In the genomic region with DNA sequence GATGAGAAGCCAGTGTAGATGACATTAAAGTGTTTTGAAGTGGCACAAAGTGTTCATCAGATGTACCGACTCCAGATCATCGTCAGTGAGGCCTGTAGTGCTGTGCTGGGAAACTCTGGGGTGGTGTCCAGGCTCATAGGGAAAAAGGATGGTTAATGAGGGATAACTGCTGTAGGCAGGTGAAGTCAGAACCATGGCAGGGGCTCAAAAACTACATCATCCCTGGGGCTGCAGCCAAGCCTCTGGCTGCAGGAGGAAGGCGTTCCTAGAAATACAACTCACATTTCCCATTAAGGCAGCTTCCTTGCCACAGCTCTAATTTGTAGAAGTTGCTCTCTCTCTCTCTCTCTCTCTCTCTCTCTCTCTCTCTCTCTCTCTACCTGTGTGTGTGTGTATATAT, we compare ENCODE assay signal across 10 mouse cellular contexts. TPM values are rescaled to one million over a fixed set of nuclear protein-coding genes. Genes with fewer than 3 reads are reported as not detected.
A peak's percentile ranks its signal among the peaks of the same experiment; 100 is the strongest.
DNase-seq lines count a peak whose midpoint lies in the region; ATAC-seq lines count a peak whose summit lies in the region.
"Had no signal": no experiment of that assay in that cellular context is flagged by ENCODE, and none has a peak within 500 bp of the region (broad histone marks: within the 10 kb centered on the region; RNA-seq: fewer than 3 reads in every experiment).

No protein-coding gene starts in this region.

- intact Hi-C loops in heart, postnatal 36 days (cut with DNase I) = loop anchor here (10.0 kb wide), 1 partner anchor 364 kb away; no protein-coding TSS in a partner anchor

- H3K9ac ChIP-seq in forebrain, embryonic 14.5 days (ENCODE audit: low read length) = no peak overlapping the region

- 0 out of 2 replicates have a peak, but pooled peaks have one; percentile 40 for ATAC-seq in forebrain, embryonic 14.5 days
- ATAC-seq in erythroid progenitor cell, adult 5-6 weeks (replicated peaks; ENCODE audit: low FRiP score, poor library complexity, severe bottlenecking) = no peak

- H3K4me1 ChIP-seq in forebrain, embryonic 14.5 days (ENCODE audit: control insufficient read depth, insufficient read depth, low read length) = no peaks in the 10 kb centered on the region
- no peaks in the 10 kb centered on the region for H3K4me1 ChIP-seq in forebrain, embryonic 10.5 days

- peak; percentile 74 for DNase-seq in forebrain, embryonic 14.5 days (ENCODE audit: low spot score)
- DNase-seq in forebrain, embryonic 10.5 days (ENCODE audit: extremely low spot score, low spot score) = no peak
- DNase-seq in 3T3-L1 (ENCODE audit: low read depth, low spot score) = peak; percentile 64
- DNase-seq in cerebellum, adult 8-10 months = peak; percentile 66
- DNase-seq in heart, postnatal 36 days = peak; percentile 42
- no peak for DNase-seq in embryo, embryonic 10.5 days (ENCODE audit: low spot score)
- DNase-seq in spleen, postnatal 4 days (ENCODE audit: low spot score in 2 of 2) = no peak

- 47% methylated on average over 3 of the region's 3 CpGs for WGBS in forebrain, embryonic 14.5 days
- 90% methylated on average over 3 of the region's 3 CpGs for WGBS in forebrain, embryonic 10.5 days

- H3K27ac ChIP-seq in forebrain, embryonic 14.5 days (ENCODE audit: low read depth, low read length) = no peak overlapping the region
- H3K27ac ChIP-seq in forebrain, embryonic 10.5 days = no peak overlapping the region

- no peak overlapping the region for H3K4me3 ChIP-seq in forebrain, embryonic 14.5 days (ENCODE audit: low read depth, low read length)
- H3K4me3 ChIP-seq in forebrain, embryonic 10.5 days = no peak overlapping the region
- H3K4me3 ChIP-seq: megakaryocyte, embryonic 14.5 days had no signal

- H3K4me2 ChIP-seq in forebrain, embryonic 14.5 days (ENCODE audit: low read length) = no peak overlapping the region

- no peaks in the 10 kb centered on the region for H3K27me3 ChIP-seq in forebrain, embryonic 14.5 days (replicated peaks; ENCODE audit: control insufficient read depth, insufficient read depth, low read length)
- H3K27me3 ChIP-seq in forebrain, embryonic 10.5 days (ENCODE audit: poor library complexity, severe bottlenecking) = no peaks in the 10 kb centered on the region
- H3K27me3 ChIP-seq: CH12.LX had no signal

- H3K36me3 ChIP-seq in forebrain, embryonic 14.5 days (ENCODE audit: control insufficient read depth, insufficient read depth, low read length) = no peaks in the 10 kb centered on the region
- no peaks in the 10 kb centered on the region for H3K36me3 ChIP-seq in forebrain, embryonic 10.5 days (replicated peaks)

- H3K9me3 ChIP-seq in forebrain, embryonic 14.5 days (replicated peaks; ENCODE audit: control insufficient read depth, low read length) = no peaks in the 10 kb centered on the region
- H3K9me3 ChIP-seq in forebrain, embryonic 10.5 days = no peaks in the 10 kb centered on the region

RNA-seq across cellular contexts. Expression of a gene that starts 22.6 kb away (rescaled TPM):
- 6.2 and 9.2 TPM in 2 replicates for polyA plus RNA-seq in forebrain, embryonic 14.5 days (2014; fragmentation: Nextera tagmentation; extraction: Ambion mirVana)
- 2.1 and 2.7 TPM in 2 replicates for polyA plus RNA-seq in forebrain, embryonic 10.5 days (2016; fragmentation: Nextera tagmentation; extraction: Ambion mirVana)
- total RNA-seq in heart, postnatal 36 days (2021) = 10 to 100 TPM; 25.8 to 33.4 TPM
- 0.42 TPM in 1 of 2 replicates, not detected in the other for total RNA-seq in erythroid progenitor cell, adult 5-6 weeks (2015; ENCODE audit: low replicate concordance)
- not detected in 2 replicates for total RNA-seq in erythroid progenitor cell, adult 5-6 weeks (2017; ENCODE audit: low replicate concordance)

Comparison
In these comparisons a context has a peak if more than half of its experiments do, and no peak if none do; other contexts are left out.
1. DNase-seq: peak in forebrain, embryonic 14.5 days (single experiment), 3T3-L1 (single experiment), cerebellum, adult 8-10 months (single experiment) and heart, postnatal 36 days (2 of 2); none in forebrain, embryonic 10.5 days (single experiment), embryo, embryonic 10.5 days (single experiment) and spleen, postnatal 4 days (0 of 2).
2. RNA of a gene that starts 22.6 kb away (total RNA-seq): 25.8 to 33.4 TPM in heart, postnatal 36 days; 0.42 TPM in erythroid progenitor cell, adult 5-6 weeks; every median in the first group is over 10 times any median in the second.